Mouse (Mus musculus) CH12.LX (cell line): ENCODE measurements around the gene Reep6.

Experiments used
- MAFK ChIP-seq: IDR thresholded peaks from 2 replicates; pipeline ENCODE4 v1.6.1; 2011; ENCODE audit warnings: low read length, improper control_type of control experiment; ENCODE audit not compliant: insufficient replicate concordance
- USF1 ChIP-seq: IDR thresholded peaks from 2 replicates; pipeline ENCODE4 v1.6.1; 2014; ENCODE audit warnings: low read depth, mild to moderate bottlenecking, inconsistent platforms, low read length, improper control_type of control experiment
- ZMIZ1 ChIP-seq: IDR thresholded peaks from 2 replicates; pipeline ENCODE4 v1.6.1; 2012; ENCODE audit warnings: low read depth, mild to moderate bottlenecking, inconsistent platforms, low read length, improper control_type of control experiment

- no peak for TF ChIP-seq ZMIZ1
- no peak for TF ChIP-seq USF1
- no peak for TF ChIP-seq MAFK
Measured at GRCm38 (mm10) chr10:80281304-80281703, 48.4 kb upstream of the Reep6 start.
